Mouse (Mus musculus) neural tube, embryonic 15.5 days (tissue): ENCODE results near the gene Syt2. TPM values are rescaled to one million over a fixed set of nuclear protein-coding genes. Genes with fewer than 3 reads are reported as not detected.

Experiments used
- ATAC-seq: fragments of 200-750 bp; cut with Nextera tagmentation; 2 replicates; pipeline ENCODE4 v1.8.0; 2017; ENCODE audit warnings: mild to moderate bottlenecking, moderate TSS enrichment, moderate library complexity; ENCODE audit not compliant: low FRiP score
- H3K27ac ChIP-seq: fragments of 300-500 bp; sonication (generic); replicated peaks from 2 replicates; pipeline ENCODE4 v1.5.1; 2015; ENCODE audit warnings: mild to moderate bottlenecking, inconsistent platforms
- H3K27me3 ChIP-seq: fragments of 300-500 bp; sonication (generic); replicated peaks from 2 replicates; pipeline ENCODE4 v1.6.1; 2015; ENCODE audit warnings: inconsistent platforms
- H3K36me3 ChIP-seq: fragments of 300-500 bp; sonication (generic); 2 replicates; pipeline ENCODE4 v1.6.1; 2015; ENCODE audit warnings: inconsistent platforms
- H3K4me1 ChIP-seq: fragments of 300-500 bp; sonication (generic); 2 replicates; pipeline ENCODE4 v1.6.1; 2015; ENCODE audit warnings: inconsistent platforms
- H3K4me2 ChIP-seq: fragments of 300-500 bp; sonication (generic); 2 replicates; pipeline ENCODE4 v1.6.1; 2015; ENCODE audit warnings: inconsistent platforms, mild to moderate bottlenecking, moderate library complexity
- H3K4me3 ChIP-seq: fragments of 300-500 bp; sonication (generic); replicated peaks from 2 replicates; pipeline ENCODE4 v1.5.1; 2015; ENCODE audit warnings: mild to moderate bottlenecking, inconsistent platforms
- H3K9ac ChIP-seq: fragments of 300-500 bp; sonication (generic); replicated peaks from 2 replicates; pipeline ENCODE4 v1.6.1; 2015; ENCODE audit warnings: mild to moderate bottlenecking, inconsistent platforms
- H3K9me3 ChIP-seq: fragments of 300-500 bp; sonication (generic); replicated peaks from 2 replicates; pipeline ENCODE4 v1.6.1; 2016; ENCODE audit warnings: inconsistent platforms
- WGBS: fragments of 180-500 bp; shearing (Covaris S2); methylation state at CpG from one replicate; pipeline ENCODE4 v1.1.7; 2015; ENCODE audit warnings: mixed read lengths; 5-methylcytosine and 5-hydroxymethylcytosine counted together
- microRNA-seq: library from miRNA; unstranded; fragments of <30 nt; microRNA quantifications from one replicate; pipeline ENCODE4, GENCODE M21; 2017
- polyA plus RNA-seq: library from polyadenylated mRNA; unstranded; fragments of >200 nt; fragmentation: Nextera tagmentation; extraction: Ambion mirVana; gene quantifications from 2 replicates; pipeline ENCODE4 v1.2.1, GENCODE M21; 2015

The Syt2 gene
- polyA plus RNA-seq, 1 experiment from 2014 or later, result 23.4 TPM

DNA sequence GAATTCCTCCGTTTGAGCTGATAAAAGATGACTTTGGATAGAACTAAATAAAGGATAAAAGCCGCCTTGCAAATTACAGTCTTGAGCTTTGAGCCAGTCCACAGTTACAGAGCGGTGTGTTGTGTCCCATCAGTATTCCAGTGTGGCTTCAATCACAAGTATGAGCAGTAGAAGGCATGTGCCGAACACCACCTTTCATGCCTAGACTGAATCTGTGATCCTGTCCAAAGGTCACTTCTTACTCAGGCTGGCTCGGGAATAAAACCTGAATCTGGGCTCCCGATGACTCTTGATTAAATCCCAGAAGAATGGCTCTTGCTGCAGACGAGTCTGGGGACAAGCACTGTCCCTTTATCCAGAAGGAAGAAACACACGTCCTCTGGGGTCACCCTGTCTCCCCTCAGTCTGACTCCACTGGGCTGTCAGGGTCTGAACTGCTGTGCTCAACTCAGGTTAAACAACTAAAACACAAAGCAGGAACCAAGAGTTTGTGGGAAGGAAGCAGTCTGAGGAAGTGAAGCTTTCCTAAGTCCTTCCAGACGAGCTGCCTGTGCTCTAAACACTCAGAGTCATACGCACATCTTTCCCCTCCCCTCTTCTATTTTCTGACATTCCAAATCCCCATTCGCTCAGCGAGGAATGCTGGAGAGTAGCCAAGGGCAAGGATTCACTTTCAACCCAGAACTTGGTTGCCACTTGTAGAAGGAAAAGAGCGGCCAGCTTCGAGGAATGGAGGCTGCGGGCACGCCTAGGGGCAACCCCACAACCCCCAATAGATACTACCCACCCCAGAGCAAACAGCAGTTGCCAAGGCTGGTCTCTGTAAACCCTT is 157.0 kb downstream of the Syt2 start:
- H3K9me3 ChIP-seq, result no peaks in the 10 kb centered on the region
- H3K9ac ChIP-seq, result no peak overlapping the region
- ATAC-seq, result no peak
- WGBS, result 70% methylated on average over 16 of the region's 16 CpGs
- peaks cover 14% of the 10 kb centered on the region for H3K4me1 ChIP-seq
- H3K27me3 ChIP-seq, result no peaks in the 10 kb centered on the region
- H3K27ac ChIP-seq, result peak overlapping the region; percentile 41; the same call in 1 of the 2 replicates
- no peak overlapping the region for H3K4me2 ChIP-seq
- no peak overlapping the region for H3K4me3 ChIP-seq
- no peaks in the 10 kb centered on the region for H3K36me3 ChIP-seq

DNA sequence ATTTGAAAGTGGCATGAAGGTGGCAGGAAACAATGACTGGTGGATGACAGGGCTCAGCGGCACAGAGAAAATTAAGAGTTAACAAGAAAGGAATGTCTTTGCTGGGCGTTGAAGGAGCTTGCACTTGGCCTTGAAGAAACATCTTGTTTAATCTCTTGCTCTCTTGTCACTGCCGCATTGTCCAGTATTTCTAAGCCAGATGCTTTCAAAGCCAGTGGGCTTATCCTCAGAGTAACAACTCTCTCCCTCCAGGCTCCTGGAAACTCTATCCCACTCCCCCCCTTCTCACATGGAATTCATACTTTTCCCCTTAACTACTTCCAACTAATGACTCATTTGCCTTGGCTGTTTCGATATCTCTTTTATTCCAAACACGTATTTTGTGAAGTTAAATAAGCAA is 157.9 kb downstream of the Syt2 start:
- no peak for ATAC-seq
- 0 out of 2 replicates have a peak overlapping the region, but pooled peaks have one; percentile 41 for H3K27ac ChIP-seq
- H3K9ac ChIP-seq, result no peak overlapping the region
- H3K4me3 ChIP-seq, result no peak overlapping the region
- no peaks in the 10 kb centered on the region for H3K27me3 ChIP-seq
- H3K36me3 ChIP-seq, result no peaks in the 10 kb centered on the region
- no peak overlapping the region for H3K4me2 ChIP-seq
- peaks cover 14% of the 10 kb centered on the region for H3K4me1 ChIP-seq
- WGBS, result 76% methylated on average over 5 of the region's 5 CpGs
- no peaks in the 10 kb centered on the region for H3K9me3 ChIP-seq

DNA sequence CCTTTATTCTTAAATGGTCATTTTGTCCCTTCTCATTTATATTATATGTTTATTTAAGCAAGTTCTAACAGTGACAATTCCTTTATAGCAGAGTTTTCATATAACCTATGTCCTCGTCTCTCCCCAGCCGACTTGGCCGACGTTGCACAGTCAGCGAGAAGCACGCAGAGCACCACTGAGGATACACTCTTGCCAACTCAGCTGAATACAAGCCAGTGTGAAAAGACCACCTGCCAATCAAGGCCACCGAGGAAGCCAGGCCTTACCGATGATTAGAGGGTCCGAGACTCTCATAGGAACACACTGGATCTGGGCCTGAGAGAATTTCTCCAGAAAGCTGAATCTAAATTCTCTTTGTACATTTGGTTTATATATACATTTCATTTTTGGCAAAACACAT is 159.0 kb downstream of the Syt2 start:
- Histone ChIP-seq H3K9me3 (no peaks in the 10 kb centered on the region), H3K27ac (no peak overlapping the region), H3K4me1 (peaks cover 14% of the 10 kb centered on the region), H3K27me3 (no peaks in the 10 kb centered on the region), H3K36me3 (no peaks in the 10 kb centered on the region), H3K9ac (no peak overlapping the region), H3K4me2 (no peak overlapping the region), H3K4me3 (no peak overlapping the region)
- 53% methylated on average over 9 of the region's 9 CpGs for WGBS
- no peak for ATAC-seq

Small RNAs within 50 kb of the gene (microRNA-seq; reads per million reads assigned to microRNA genes)
- gene Gm22232, result not detected

Other genes starting within 250 kb of the Syt2 start
- gene Cyb5r1, start 241.1 kb upstream of the Syt2 start, polyA plus RNA-seq, result 18.6 and 24.3 TPM in 2 replicates
- 84.7 and 86.0 TPM in 2 replicates for gene Adipor1, start 231.3 kb upstream of the Syt2 start, polyA plus RNA-seq
- gene Klhl12, start 191.1 kb upstream of the Syt2 start, polyA plus RNA-seq, result 35.6 and 36.7 TPM in 2 replicates
- 70.1 and 76.8 TPM in 2 replicates for gene Rabif, start 152.0 kb upstream of the Syt2 start, polyA plus RNA-seq
- not detected in 2 replicates for gene Mgat4e, start 97.0 kb upstream of the Syt2 start, polyA plus RNA-seq
- gene Kdm5b, start 86.5 kb upstream of the Syt2 start, polyA plus RNA-seq, result 59.0 and 59.5 TPM in 2 replicates